Comparison of ENCODE assay signal across 31 mouse cellular contexts in the genomic region with DNA sequence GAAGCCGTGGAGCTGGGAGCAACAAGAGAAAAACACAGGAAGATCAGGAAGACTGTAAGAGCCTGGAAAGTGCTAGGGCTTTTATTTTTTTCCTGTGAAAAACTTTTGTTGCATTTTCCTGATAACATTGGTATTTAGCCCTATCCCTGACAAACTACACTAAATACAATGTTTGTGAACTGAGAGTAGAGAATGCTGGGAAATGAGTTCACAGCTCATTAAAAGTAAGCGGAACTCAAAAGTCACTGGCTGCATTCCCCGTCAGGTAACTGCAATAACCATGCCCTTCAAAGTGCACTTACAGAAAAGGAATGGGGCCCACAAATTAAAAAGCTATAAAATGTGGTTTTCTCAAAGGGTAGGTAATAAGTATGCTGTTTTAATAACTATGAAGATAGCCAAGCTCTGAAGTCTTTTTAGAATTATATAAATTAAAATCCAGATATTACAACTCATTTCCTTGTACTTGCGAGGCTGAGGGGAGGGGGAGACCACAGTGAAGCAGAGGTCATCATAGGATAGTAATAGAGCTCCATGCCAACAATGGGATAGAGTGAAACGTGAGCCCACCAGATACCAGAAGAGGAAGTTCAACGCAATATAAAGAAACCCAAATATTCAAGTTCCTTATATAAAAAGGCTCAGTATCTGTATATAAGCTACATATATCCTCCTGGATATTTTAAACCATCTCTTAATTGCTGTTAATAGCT. TPM values are rescaled to one million over a fixed set of nuclear protein-coding genes. Genes with fewer than 3 reads are reported as not detected.
DNase-seq lines count a peak whose midpoint lies in the region; ATAC-seq lines count a peak whose summit lies in the region.
"Had no signal": no experiment of that assay in that cellular context is flagged by ENCODE, and none has a peak within 500 bp of the region (broad histone marks: within the 10 kb centered on the region; RNA-seq: fewer than 3 reads in every experiment).

No protein-coding gene starts in this region.

- H3K4me2 ChIP-seq in kidney, embryonic 14.5 days (replicated peaks; ENCODE audit: low read depth, low read length): no peak overlapping the region
- H3K4me2 ChIP-seq in kidney, embryonic 16.5 days (replicated peaks; ENCODE audit: low read depth, low read length): no peak overlapping the region
- H3K4me2 ChIP-seq: heart, embryonic 11.5 days; hindbrain, embryonic 15.5 days had no signal

- no peak overlapping the region for H3K4me3 ChIP-seq in kidney, embryonic 14.5 days (ENCODE audit: low read length)
- H3K4me3 ChIP-seq in kidney, embryonic 16.5 days (ENCODE audit: low read length): no peak overlapping the region
- H3K4me3 ChIP-seq: hindbrain, embryonic 15.5 days had no signal

- no peaks in the 10 kb centered on the region; the same call in 1 of the 2 replicates for H3K9me3 ChIP-seq in kidney, embryonic 14.5 days (ENCODE audit: control insufficient read depth, low read length)
- H3K9me3 ChIP-seq in kidney, embryonic 16.5 days (ENCODE audit: low read length): no peaks in the 10 kb centered on the region
- H3K9me3 ChIP-seq: hindbrain, embryonic 15.5 days had no signal

- no peak for ATAC-seq in kidney, embryonic 14.5 days (ENCODE audit: low FRiP score, low TSS enrichment)
- ATAC-seq in kidney, embryonic 16.5 days (ENCODE audit: low FRiP score, low TSS enrichment): no peak
- no peak for ATAC-seq in erythroid progenitor cell, adult 5-6 weeks (replicated peaks; ENCODE audit: low FRiP score, poor library complexity, severe bottlenecking)
- ATAC-seq: forebrain, embryonic 14.5 days; intestine, postnatal 0 days had no signal

- peaks cover 8% of the 10 kb centered on the region for H3K36me3 ChIP-seq in kidney, embryonic 14.5 days (ENCODE audit: control insufficient read depth, insufficient read depth, low read length)
- H3K36me3 ChIP-seq in kidney, embryonic 16.5 days (ENCODE audit: insufficient read depth, low read length): peaks cover 12% of the 10 kb centered on the region
- H3K36me3 ChIP-seq: hindbrain, embryonic 15.5 days had no signal

- H3K27ac ChIP-seq in kidney, embryonic 14.5 days (ENCODE audit: low read depth, low read length): no peak overlapping the region
- 0 out of 2 replicates have a peak overlapping the region, but pooled peaks have one; percentile 29 for H3K27ac ChIP-seq in kidney, embryonic 16.5 days (ENCODE audit: low read length)
- H3K27ac ChIP-seq: hindbrain, embryonic 15.5 days had no signal

- H3K27me3 ChIP-seq in kidney, embryonic 14.5 days (ENCODE audit: control insufficient read depth, insufficient read depth, low read length): no peaks in the 10 kb centered on the region
- H3K27me3 ChIP-seq in kidney, embryonic 16.5 days (ENCODE audit: insufficient read depth, low read length): no peaks in the 10 kb centered on the region
- H3K27me3 ChIP-seq: hindbrain, embryonic 15.5 days had no signal

- H3K9ac ChIP-seq in kidney, embryonic 14.5 days (ENCODE audit: low read depth, low read length): no peak overlapping the region
- H3K9ac ChIP-seq in kidney, embryonic 16.5 days (replicated peaks; ENCODE audit: low read length): no peak overlapping the region
- H3K9ac ChIP-seq: forebrain, postnatal 0 days; hindbrain, embryonic 15.5 days had no signal

- 54% methylated on average over 6 of the region's 6 CpGs for WGBS in kidney, embryonic 14.5 days
- 47% methylated on average over 6 of the region's 6 CpGs for WGBS in kidney, embryonic 16.5 days

- H3K4me1 ChIP-seq in kidney, embryonic 14.5 days (ENCODE audit: control insufficient read depth, insufficient read depth, low read length): peaks cover 9% of the 10 kb centered on the region
- H3K4me1 ChIP-seq in kidney, embryonic 16.5 days (ENCODE audit: insufficient read depth, low read length): peaks cover 40% of the 10 kb centered on the region

- peak; percentile 27 for DNase-seq in kidney, adult 11 months
- DNase-seq in kidney, postnatal 4 days: no peak
- peak; percentile 80 for DNase-seq in MEL-GATA-1-ER (ENCODE audit: extremely low read depth, low read depth)
- no peak for DNase-seq in layer of hippocampus, adult 8-10 months (ENCODE audit: low spot score in 2 of 2)
- DNase-seq: adrenal gland, adult 2 months; adrenal gland, postnatal 14 days; cerebellum, adult 11-12 months; cerebellum, adult 8-10 months; cerebellum, postnatal 10 days; cerebellum, postnatal 36 days; forebrain, postnatal 0 days; gastrocnemius, postnatal 36 days; heart, adult 11 months; heart, postnatal 14 days; heart, postnatal 4 days had no signal

RNA-seq across cellular contexts. Expression of gene Paics, which starts 6.0 kb away (rescaled TPM):
- polyA plus RNA-seq in kidney, embryonic 14.5 days (2014; fragmentation: Nextera tagmentation; extraction: Ambion mirVana): 343 and 349 TPM in 2 replicates
- polyA plus RNA-seq in kidney, embryonic 16.5 days (2015; fragmentation: Nextera tagmentation; extraction: Ambion mirVana): 349 and 353 TPM in 2 replicates
- 100 to 1,000 TPM in 1 of 4 experiments, 10 to 100 TPM in 3; 92.1 to 101 (median 97.4) TPM for total RNA-seq in layer of hippocampus, adult 8-10 months (2022)
- total RNA-seq in erythroid progenitor cell, adult 5-6 weeks (2015; ENCODE audit: low replicate concordance): 105 and 119 TPM in 2 replicates
- 75.2 and 130 TPM in 2 replicates for total RNA-seq in erythroid progenitor cell, adult 5-6 weeks (2017; ENCODE audit: low replicate concordance)

RNA-seq across cellular contexts. Expression of gene Ppat, which starts 6.3 kb away (rescaled TPM):
- 34.9 and 51.7 TPM in 2 replicates for polyA plus RNA-seq in kidney, embryonic 14.5 days (2014; fragmentation: Nextera tagmentation; extraction: Ambion mirVana)
- polyA plus RNA-seq in kidney, embryonic 16.5 days (2015; fragmentation: Nextera tagmentation; extraction: Ambion mirVana): 42.0 and 42.4 TPM in 2 replicates
- 10 to 100 TPM; 14.9 to 16.8 (median 16.1) TPM for total RNA-seq in layer of hippocampus, adult 8-10 months (2022)
- 6.8 and 12.2 TPM in 2 replicates for total RNA-seq in erythroid progenitor cell, adult 5-6 weeks (2015; ENCODE audit: low replicate concordance)
- 15.1 and 17.4 TPM in 2 replicates for total RNA-seq in erythroid progenitor cell, adult 5-6 weeks (2017; ENCODE audit: low replicate concordance)

RNA-seq across cellular contexts. Expression of gene Srp72, which starts 29.4 kb away (rescaled TPM):
- 77.6 and 103 TPM in 2 replicates for polyA plus RNA-seq in kidney, embryonic 14.5 days (2014; fragmentation: Nextera tagmentation; extraction: Ambion mirVana)
- 98.0 and 104 TPM in 2 replicates for polyA plus RNA-seq in kidney, embryonic 16.5 days (2015; fragmentation: Nextera tagmentation; extraction: Ambion mirVana)
- total RNA-seq in layer of hippocampus, adult 8-10 months (2022): 100 to 1,000 TPM; 101 to 116 (median 107) TPM
- 41.4 and 41.5 TPM in 2 replicates for total RNA-seq in erythroid progenitor cell, adult 5-6 weeks (2015; ENCODE audit: low replicate concordance)
- total RNA-seq in erythroid progenitor cell, adult 5-6 weeks (2017; ENCODE audit: low replicate concordance): 28.4 and 102 TPM in 2 replicates

RNA-seq across cellular contexts. Expression of gene Aasdh, which starts 39.8 kb away (rescaled TPM):
- polyA plus RNA-seq in kidney, embryonic 14.5 days (2014; fragmentation: Nextera tagmentation; extraction: Ambion mirVana): 13.2 and 20.8 TPM in 2 replicates
- 18.2 and 22.4 TPM in 2 replicates for polyA plus RNA-seq in kidney, embryonic 16.5 days (2015; fragmentation: Nextera tagmentation; extraction: Ambion mirVana)
- total RNA-seq in layer of hippocampus, adult 8-10 months (2022): 10 to 100 TPM; 27.3 to 35.6 (median 30.3) TPM
- 2.5 and 24.9 TPM in 2 replicates for total RNA-seq in erythroid progenitor cell, adult 5-6 weeks (2015; ENCODE audit: low replicate concordance)
- 6.3 and 12.6 TPM in 2 replicates for total RNA-seq in erythroid progenitor cell, adult 5-6 weeks (2017; ENCODE audit: low replicate concordance)

RNA-seq across cellular contexts. Expression of gene Arl9, which starts 58.7 kb away (rescaled TPM):
- polyA plus RNA-seq in kidney, embryonic 14.5 days (2014; fragmentation: Nextera tagmentation; extraction: Ambion mirVana): 0.41 TPM in 1 of 2 replicates, not detected in the other
- polyA plus RNA-seq in kidney, embryonic 16.5 days (2015; fragmentation: Nextera tagmentation; extraction: Ambion mirVana): not detected in 2 replicates
- under 1 TPM in 1 of 4 experiments, not detected in 3; 0.80 TPM for total RNA-seq in layer of hippocampus, adult 8-10 months (2022)
- not detected in 2 replicates for total RNA-seq in erythroid progenitor cell, adult 5-6 weeks (2015; ENCODE audit: low replicate concordance)
- total RNA-seq in erythroid progenitor cell, adult 5-6 weeks (2017; ENCODE audit: low replicate concordance): not detected in 2 replicates
- total RNA-seq: adrenal gland, adult 2 months; adrenal gland, postnatal 14 days; ES-E14; forebrain, postnatal 0 days; gastrocnemius, adult 8-10 months; gastrocnemius, postnatal 36 days; heart, adult 8-10 months; heart, postnatal 14 days; heart, postnatal 4 days had no signal
- polyA plus RNA-seq: adrenal gland, adult 2 months; embryonic facial prominence, embryonic 11.5 days; embryonic facial prominence, embryonic 14.5 days; forebrain, embryonic 11.5 days; forebrain, embryonic 14.5 days; forebrain, postnatal 0 days; frontal cortex, adult 2 months; heart, embryonic 11.5 days; heart, embryonic 14.5 days; hindbrain, embryonic 15.5 days; intestine, embryonic 14.5 days; intestine, postnatal 0 days had no signal

Comparison
In these comparisons a context has a peak if more than half of its experiments do, and no peak if none do; other contexts are left out.
1. DNase-seq: peak in kidney, adult 11 months (single experiment) and MEL-GATA-1-ER (single experiment); none in kidney, postnatal 4 days (0 of 2) and layer of hippocampus, adult 8-10 months (0 of 2).